Mouse (Mus musculus) heart, postnatal 4 days (tissue): ENCODE measurements around the gene Plg. TPM values are rescaled to one million over a fixed set of nuclear protein-coding genes. Genes with fewer than 3 reads are reported as not detected.
A peak's percentile ranks its signal among the peaks of the same experiment; 100 is the strongest.

ENCODE experiments used
- DNase-seq: peaks from one replicate; pipeline ENCODE4 v3.0.0; 2021
- total RNA-seq, 2 experiments: library from RNA; stranded (reverse); gene quantifications; 2 replicates each; pipeline ENCODE4 v1.2.3; 2021

Gene Plg
- under 1 TPM in 1 of 2 experiments, not detected in 1; 0.11 TPM for total RNA-seq

- DNase-seq = no peak
Measured at GRCm38 (mm10) chr17:12377981-12378705, at the start of gene Plg. Gene Plg, plus strand, starts transcription at chr17:12378608.

- no peak for DNase-seq
Measured at GRCm38 (mm10) chr17:12335115-12335514, 43.3 kb upstream of the Plg start.

DNA sequence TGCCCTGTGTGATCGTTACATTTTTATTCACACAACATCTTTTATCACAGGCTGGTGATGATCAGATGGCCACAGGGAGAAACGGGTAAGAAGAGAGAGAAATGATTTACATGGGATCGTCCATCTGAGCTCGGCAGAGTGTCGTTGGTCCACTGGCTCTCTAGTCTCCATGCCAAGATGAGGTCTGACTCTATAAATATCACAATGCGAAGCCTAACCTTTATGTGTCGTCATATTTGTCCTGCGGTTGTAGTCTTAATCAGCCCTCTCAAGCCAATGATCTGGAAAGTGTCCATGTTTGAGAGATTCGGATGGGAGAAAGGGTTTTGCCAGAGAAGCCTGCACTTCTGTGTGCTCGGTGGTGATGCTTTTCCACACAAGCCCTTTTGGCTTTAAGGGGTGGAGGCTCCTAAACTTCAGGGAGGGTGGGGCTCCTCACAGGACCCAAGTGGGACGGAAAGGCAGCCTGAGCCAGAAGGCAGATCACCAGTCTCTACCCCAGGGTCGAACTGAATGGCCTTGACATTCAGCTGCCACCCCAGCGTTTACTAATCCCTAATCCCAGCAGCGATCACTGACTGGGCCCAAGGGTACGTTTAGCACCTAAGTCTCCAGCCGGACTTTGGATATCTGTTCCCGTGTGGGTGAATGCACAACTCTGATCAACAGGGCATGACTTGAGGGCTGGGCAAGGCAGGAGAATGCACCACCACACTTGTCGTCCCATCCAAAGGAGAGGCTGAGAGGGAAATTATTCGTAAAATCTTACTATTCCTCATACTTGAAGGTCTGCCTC, 42.1 kb upstream of the Plg start:
- DNase-seq = peak; percentile 36

DNA sequence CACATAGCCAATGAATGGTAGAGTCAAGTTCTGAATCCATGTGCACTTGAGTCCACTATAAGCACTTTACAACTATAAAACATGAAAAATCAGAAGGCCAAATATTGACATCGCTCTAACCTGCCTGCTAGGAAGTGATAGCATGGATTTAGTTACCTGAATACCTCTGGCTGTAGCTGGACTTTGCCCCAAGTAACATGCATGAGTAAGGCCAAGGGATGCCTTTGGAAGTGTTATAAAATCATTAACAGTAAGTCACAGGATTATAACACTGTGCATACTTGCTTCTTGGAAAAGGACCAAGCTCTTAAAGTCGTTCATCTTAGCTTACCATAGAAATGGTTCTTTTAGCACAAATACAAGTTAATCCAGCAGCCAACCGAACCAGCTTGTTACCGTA, 41.3 kb upstream of the Plg start:
- DNase-seq = no peak

DNA sequence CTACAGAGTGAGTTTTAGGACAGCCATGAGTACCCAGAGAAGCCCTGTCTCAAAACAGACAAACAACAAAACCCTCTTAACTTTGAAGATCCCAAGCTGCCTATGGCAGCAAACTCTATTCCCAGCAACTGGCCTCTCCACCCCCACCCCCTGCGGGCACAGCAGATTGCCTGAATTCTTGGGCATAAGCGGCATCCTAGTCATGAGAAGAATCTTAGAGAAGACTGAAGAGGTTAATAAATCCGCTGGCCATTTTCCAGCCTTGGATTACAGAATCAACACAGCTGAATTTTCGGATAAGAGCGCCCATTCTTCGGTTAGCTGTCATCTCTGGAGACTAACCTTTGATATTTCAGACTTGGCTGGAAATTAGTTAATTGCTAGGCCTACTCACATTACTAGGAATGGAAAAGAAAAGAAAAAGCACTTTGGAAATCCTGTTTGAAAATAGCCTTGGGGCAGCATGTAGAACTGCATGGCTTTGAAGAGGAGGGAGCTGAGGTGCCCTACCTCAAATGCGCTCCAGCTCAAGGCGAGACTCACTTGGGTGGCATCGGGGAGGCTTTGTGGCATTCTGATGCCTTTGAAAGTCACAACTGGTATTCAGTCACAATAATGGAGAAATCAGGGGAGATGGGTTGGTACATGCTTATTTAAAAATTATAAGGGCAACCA, 34.6 kb upstream of the Plg start:
- no peak for DNase-seq

DNA sequence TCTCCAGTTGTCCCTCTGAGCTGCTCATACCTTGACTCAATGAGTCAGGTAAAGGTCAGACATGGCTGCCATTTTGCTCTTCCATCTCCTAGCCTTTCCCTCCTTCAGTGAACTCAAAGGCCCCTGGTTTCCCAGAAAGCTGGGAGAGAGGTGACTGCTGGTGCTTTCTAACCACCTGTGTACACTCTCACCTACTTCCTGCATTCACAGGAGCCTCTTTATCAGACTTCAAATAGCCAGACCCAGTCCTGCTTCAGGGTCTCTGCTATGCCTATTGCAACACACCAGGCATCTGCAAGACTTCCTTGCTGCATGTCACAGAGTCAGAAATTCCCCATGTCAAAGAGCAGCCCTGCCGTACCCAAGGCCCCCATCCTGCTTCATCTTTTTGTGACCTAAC, 30.9 kb upstream of the Plg start:
- no peak for DNase-seq

DNA sequence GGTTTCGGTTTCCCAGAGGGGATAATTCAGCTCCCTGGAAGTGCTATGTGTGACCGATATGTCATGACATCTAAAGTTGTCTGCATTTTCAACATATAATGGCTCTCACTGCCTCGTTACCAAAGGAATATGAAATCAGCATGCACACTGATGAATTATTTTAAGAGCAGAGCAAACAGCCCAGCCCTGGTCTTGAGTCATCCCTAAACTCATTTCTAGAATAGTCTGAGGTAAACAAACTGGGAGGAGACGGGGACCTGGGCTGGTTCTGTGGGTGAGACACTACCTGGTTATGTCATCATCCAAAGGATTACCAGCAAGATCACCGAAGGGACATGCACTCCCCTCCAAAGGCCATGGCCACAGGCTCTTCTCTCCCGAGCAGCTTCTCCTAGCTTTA, 26.8 kb upstream of the Plg start:
- DNase-seq = no peak

DNA sequence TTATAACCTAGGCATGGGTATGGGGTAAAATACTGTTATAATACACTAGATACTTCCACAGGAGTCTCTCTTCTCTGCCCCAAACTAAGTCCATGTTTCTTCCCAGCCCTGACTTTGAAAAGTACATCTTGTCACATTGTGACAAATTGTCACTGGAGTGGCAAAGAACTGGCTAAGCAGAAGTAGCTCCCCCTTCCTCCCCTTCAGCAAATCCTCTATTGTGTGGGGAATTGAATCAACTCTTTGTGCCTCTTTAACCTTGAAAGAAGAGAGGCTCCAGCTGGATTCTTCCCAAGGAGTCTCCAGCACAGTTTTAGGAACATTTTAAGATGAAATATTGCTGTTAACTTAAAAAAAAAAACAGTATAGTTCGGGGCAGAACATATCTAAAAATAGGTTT, 25.6 kb upstream of the Plg start:
- DNase-seq = no peak

DNA sequence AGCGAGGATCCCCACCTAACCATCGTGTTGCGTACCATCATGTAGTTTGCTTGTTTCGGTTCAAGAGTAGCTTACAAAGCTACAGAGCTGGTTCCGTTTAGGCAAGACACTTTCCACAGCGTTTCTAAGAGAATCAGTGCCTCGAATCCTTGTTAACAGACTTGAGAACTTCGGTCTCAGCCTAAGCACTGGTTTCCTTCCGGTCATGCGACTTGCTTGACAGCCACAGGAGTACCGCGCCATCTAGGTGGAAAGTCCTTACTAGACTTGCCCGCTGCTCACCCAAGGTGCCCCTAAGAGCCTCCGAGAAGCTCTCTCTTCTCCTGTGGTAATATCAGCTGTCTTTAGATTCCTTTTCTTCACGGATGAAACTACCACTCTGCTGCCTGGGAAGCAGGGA, 18.5 kb upstream of the Plg start:
- no peak for DNase-seq

DNA sequence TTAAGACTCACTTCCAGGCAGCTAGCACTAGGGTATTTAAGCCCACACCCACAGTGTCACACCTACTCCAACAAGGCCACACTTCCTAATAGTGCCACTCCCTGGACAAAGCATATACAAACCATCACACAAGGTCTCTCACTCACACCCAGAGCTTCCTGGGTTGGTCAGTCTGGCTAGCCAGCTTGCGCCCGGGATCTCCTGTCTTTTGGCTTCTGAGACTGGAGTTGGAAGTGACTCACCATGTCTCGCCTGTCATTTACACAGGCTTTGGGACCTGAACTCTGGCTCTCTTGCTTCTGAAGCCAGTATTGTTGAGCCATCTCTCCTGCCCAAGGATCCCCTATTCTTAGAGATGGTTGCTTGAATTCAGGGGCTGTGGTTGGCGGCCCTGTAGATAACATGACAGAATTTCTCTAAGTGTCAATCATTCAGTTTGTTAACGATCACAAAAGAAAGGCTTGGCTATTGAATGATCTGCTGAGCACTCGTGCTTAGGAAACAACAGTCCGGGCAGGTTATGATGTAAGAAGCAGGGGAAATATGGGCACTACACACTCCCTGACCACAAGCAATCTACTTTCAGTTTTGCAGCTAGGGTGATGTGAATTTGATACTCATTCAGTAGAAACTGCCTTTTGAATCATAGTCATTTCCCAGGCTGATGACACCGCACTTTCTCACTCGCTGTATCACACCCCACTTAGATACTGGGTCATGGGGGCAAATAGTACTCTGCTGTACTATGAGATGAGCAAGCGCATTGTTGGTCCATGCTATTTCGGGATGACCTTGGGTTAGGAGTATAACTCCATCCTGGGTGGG, 14.6 kb upstream of the Plg start:
- DNase-seq = no peak

DNA sequence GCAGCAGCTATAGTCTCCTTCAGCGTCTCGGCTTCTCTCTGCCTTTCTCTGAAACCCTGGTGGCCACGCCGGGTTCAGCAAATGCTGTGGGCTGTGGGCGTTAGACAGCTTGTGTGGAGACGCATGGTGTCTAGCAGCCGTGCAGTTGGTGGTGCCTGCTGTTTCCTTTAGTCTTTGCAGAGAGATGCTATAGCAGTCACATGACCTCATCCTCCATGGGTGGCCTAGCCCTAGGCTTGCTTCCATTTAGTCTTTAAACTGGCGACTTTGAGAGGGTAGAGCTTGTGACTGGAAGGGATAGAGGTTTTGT, 14.0 kb upstream of the Plg start:
- no peak for DNase-seq

DNA sequence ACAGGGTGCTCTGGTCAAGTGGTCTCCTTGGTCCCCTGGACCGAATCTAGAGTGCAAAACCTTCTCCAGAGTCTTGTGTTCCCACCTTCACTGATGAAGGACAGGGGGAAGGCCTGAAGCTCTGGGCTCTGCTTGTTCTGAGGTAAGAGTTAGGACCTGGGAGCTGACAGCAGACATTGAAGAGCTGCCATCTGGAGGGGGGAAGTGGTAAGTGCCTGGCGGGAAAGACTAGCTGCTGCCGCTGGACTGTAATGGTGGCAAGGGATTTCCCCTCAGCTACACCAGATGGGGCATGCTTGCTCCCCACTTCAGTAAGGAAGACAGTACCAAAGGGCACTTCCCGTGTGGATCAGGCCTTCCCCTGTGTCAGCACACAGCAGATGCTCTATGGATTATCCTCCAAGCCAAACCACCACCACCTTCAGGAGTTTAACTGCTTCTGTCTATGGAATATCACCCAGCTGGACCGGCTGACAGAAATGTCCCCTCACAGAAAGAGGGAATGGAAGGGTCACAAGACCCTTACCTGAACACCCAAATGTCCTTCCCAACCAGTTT, 11.0 kb upstream of the Plg start:
- peak; percentile 78 for DNase-seq

DNA sequence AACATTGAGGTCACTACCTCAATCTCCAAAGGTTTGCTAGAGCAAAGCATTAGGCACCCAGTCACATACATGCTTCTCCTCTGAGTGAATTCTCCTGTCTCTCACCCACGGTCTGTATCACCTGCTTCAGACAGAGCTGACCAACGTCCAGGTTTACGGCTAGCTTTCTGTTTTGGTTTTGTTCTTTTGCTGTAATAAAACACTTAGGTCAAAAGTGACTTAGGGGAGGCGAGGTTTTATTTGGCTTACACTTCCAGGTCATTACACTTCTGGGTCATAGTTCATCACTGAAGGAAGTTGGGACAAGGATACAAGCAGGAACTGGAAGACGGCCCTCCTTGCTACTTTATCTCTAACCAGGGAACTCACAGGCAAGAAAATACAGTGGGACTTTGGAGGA, 9.0 kb upstream of the Plg start:
- DNase-seq = no peak

- no peak for DNase-seq
Measured at GRCm38 (mm10) chr17:12370289-12370688, 8.1 kb upstream of the Plg start.

GRCm38 (mm10) chr17:12371310-12371925, 7.0 kb upstream of the Plg start:
- peak; percentile 21 for DNase-seq

GRCm38 (mm10) chr17:12372021-12372420, 6.4 kb upstream of the Plg start:
- peak; percentile 78 for DNase-seq

DNA sequence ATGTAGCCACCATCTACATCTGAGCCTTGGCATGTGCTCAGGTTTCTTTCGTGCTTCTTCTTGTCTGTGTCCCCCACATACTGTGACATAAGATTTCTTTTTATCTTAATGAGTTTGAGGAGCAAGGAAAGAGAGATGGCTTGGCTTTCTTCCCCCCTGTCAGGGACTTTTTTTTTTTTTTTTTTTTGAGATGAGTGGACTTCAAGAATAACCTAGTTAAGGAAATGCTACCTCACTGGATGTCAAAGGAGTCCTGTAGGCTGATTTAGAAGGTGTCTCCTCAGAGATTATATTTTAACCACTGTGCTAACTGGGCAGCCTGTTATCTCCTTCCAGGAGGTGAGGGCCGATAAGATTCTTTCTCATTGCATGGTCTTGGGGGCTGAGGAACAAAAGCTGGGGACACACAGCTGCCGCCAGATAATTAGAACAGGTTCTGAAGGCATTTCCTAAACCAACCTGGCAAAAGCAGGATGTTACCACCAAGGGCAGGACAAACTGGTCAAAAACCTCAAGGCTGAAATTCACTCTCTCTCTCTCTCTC, 4.7 kb upstream of the Plg start:
- DNase-seq = no peak

GRCm38 (mm10) chr17:12380287-12380686, 1.9 kb downstream of the Plg start:
- no peak for DNase-seq

DNA sequence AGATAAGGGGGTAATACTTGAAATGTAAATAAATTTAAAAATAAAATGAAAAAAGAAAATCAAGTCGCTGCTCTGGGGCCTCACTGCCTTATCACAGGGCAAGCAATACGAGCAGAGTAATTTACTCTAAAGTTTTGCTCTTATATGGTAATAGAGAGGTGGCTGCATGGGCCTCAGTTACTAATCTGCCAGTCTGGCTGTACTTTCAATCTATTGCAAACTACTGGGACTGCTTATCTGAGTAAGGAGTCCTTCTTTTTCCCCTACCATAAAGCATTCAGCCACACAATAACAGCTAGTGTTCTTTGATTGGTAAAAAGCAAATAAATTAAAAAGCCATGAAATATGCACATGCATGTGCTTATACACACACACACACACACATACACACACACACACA, 3.2 kb downstream of the Plg start:
- DNase-seq = no peak

DNA sequence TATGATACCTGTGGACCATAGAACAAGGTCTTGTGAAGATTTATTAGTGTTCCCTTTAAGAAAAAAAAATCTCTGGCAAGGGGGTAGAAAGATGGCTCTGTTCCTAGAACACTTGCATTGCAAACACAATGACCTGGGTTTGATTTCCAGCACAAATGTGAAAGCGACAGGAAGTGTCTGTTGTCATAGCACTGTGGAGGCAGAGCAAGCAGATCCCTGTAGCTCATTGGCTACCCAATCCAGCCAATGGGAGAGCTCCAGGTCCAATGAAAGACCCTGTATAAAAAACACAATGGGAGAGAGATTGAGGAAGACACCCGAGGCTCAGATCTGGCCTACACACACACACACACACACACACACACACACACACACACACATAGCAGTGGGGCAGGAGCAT, 4.1 kb downstream of the Plg start:
- no peak for DNase-seq

GRCm38 (mm10) chr17:12385049-12385794, 6.8 kb downstream of the Plg start:
- no peak for DNase-seq
